Mouse (Mus musculus) small intestine, adult 2 months (tissue): ENCODE data around the gene Gm20388. TPM values are rescaled to one million over a fixed set of nuclear protein-coding genes. Genes with fewer than 3 reads are reported as not detected.

Experiments used
- H3K27ac ChIP-seq: fragments of 200-500 bp; 2 replicates; pipeline ENCODE4 v1.5.1; 2012; ENCODE audit warnings: low read depth, low read length, control low read depth, inconsistent platforms; ENCODE audit not compliant: insufficient read depth
- H3K27me3 ChIP-seq: fragments of 200-500 bp; 2 replicates; pipeline ENCODE4 v1.6.1; 2012; ENCODE audit warnings: mild to moderate bottlenecking, moderate library complexity, low read length, inconsistent platforms; ENCODE audit not compliant: control insufficient read depth, insufficient read depth
- H3K36me3 ChIP-seq: fragments of 200-500 bp; 2 replicates; pipeline ENCODE4 v1.6.1; 2012; ENCODE audit warnings: mild to moderate bottlenecking, low read length, control low read depth, inconsistent platforms; ENCODE audit not compliant: control insufficient read depth, insufficient read depth
- H3K4me1 ChIP-seq: fragments of 200-500 bp; 2 replicates; pipeline ENCODE4 v1.6.1; 2012; ENCODE audit warnings: low read length, inconsistent platforms, mixed read lengths; ENCODE audit not compliant: control insufficient read depth, insufficient read depth, insufficient read length
- H3K4me3 ChIP-seq: fragments of 200-500 bp; 2 replicates; pipeline ENCODE4 v1.5.1; 2012; ENCODE audit warnings: low read depth, mild to moderate bottlenecking, control low read depth, inconsistent platforms, low read length, moderate library complexity
- CTCF ChIP-seq: fragments of 200-500 bp; IDR thresholded peaks from 2 replicates; pipeline ENCODE4 v1.5.1; 2012; ENCODE audit warnings: low read depth, mild to moderate bottlenecking, control low read depth, inconsistent platforms, low read length, moderate library complexity, mixed read lengths; ENCODE audit not compliant: insufficient replicate concordance, insufficient read length; ENCODE audit errors: extremely low read depth
- POLR2A ChIP-seq: fragments of 200-500 bp; IDR thresholded peaks from 2 replicates; pipeline ENCODE4 v1.6.1; 2012; ENCODE audit warnings: low read depth, mild to moderate bottlenecking, control low read depth, inconsistent platforms, low read length, moderate library complexity
- WGBS: fragments of 180-500 bp; shearing (Covaris S2); methylation state at CpG from one replicate; pipeline ENCODE4 v1.1.7; 2018; 5-methylcytosine and 5-hydroxymethylcytosine counted together
- polyA plus RNA-seq: library from polyadenylated mRNA; depleted of rRNA; stranded (reverse); fragments of >200 nt; gene quantifications from 2 replicates; pipeline ENCODE4 v1.2.3, GENCODE M21; 2012

Gene Gm20388
- polyA plus RNA-seq, 1 experiment: 37.3 TPM

DNA sequence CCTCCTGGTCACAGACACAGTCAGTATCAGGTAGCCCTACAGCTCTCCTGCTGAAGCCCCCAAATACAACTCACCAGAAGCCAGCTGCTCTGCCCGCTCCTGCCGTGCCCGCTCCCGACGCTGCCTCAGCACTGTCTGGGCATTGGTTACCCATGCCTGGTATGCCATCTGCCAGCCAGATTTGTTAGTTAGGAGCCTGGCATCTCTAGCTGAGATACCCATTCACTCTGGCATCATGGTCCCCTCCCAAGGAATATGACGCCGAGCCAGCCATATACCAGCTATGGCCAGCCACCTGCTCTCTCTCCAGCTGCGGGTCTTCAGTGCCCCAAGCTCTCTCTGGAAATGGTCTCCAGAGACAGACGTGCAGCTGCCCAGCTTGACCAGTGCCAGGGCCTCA, 2577.7 kb downstream of the Gm20388 start:
- no peak overlapping the region for H3K4me3 ChIP-seq
- no peak for TF ChIP-seq POLR2A
- no peak for TF ChIP-seq CTCF
- no peaks in the 10 kb centered on the region for H3K27me3 ChIP-seq
- H3K4me1 ChIP-seq: no peaks in the 10 kb centered on the region
- 94% methylated on average over 9 of the region's 9 CpGs for WGBS
- H3K27ac ChIP-seq: no peak overlapping the region
- peaks cover 11% of the 10 kb centered on the region; the same call in 1 of the 2 replicates for H3K36me3 ChIP-seq

- no peaks in the 10 kb centered on the region for H3K27me3 ChIP-seq
- TF ChIP-seq CTCF: no peak
- TF ChIP-seq POLR2A: no peak
- WGBS: 86% methylated on average over 12 of the region's 12 CpGs
- no peak overlapping the region for H3K4me3 ChIP-seq
- H3K27ac ChIP-seq: no peak overlapping the region
- 0 out of 2 replicates have a peak, but pooled peaks cover 1% of the 10 kb centered on the region for H3K4me1 ChIP-seq
- H3K36me3 ChIP-seq: peaks cover 1% of the 10 kb centered on the region; the same call in 1 of the 2 replicates
Observed at GRCm38 (mm10) chr8:122497016-122497734, 2586.5 kb downstream of the Gm20388 start.

GRCm38 (mm10) chr8:122497912-122498311, 2587.3 kb downstream of the Gm20388 start:
- no peak for TF ChIP-seq CTCF
- no peak for TF ChIP-seq POLR2A
- H3K27me3 ChIP-seq: no peaks in the 10 kb centered on the region
- H3K27ac ChIP-seq: no peak overlapping the region
- WGBS: 74% methylated on average over 17 of the region's 17 CpGs
- H3K4me3 ChIP-seq: no peak overlapping the region
- H3K36me3 ChIP-seq: peaks cover 1% of the 10 kb centered on the region; the same call in 1 of the 2 replicates
- H3K4me1 ChIP-seq: 0 out of 2 replicates have a peak, but pooled peaks cover 1% of the 10 kb centered on the region

- Histone ChIP-seq H3K27ac (no peak overlapping the region), H3K36me3 (peaks cover 1% of the 10 kb centered on the region; the same call in 1 of the 2 replicates), H3K27me3 (no peaks in the 10 kb centered on the region), H3K4me1 (0 out of 2 replicates have a peak, but pooled peaks cover 1% of the 10 kb centered on the region), H3K4me3 (no peak overlapping the region)
- TF ChIP-seq POLR2A (no peak), CTCF (peak; percentile 89; the same call in 1 of the 2 replicates)
- 27% methylated on average over 10 of the region's 10 CpGs for WGBS
Observed at GRCm38 (mm10) chr8:122500856-122501255, 2590.2 kb downstream of the Gm20388 start.

DNA sequence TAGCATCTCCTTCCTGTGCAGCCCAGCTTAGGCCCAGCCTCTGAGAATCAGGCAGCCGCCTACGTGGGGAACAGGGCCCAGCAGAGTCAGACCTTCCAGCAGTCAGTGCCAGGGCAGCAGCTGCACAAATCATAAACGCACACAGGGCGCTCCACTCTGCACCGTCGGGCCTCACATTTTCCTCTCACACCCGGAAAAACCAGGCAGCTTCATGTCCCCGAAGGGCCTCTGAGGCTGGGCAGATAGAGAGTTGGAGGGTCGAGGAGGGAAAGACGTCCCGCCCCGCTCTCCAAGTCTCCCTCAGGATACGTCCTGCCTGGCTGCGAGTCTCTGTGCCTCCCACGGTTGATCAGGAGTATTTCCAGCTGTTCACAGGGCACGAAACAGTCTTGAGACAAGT, 2600.9 kb downstream of the Gm20388 start:
- Histone ChIP-seq H3K27ac (no peak overlapping the region), H3K4me1 (no peaks in the 10 kb centered on the region), H3K27me3 (no peaks in the 10 kb centered on the region), H3K4me3 (no peak overlapping the region), H3K36me3 (0 out of 2 replicates have a peak, but pooled peaks cover 1% of the 10 kb centered on the region)
- TF ChIP-seq POLR2A (no peak), CTCF (no peak)
- 59% methylated on average over 16 of the region's 16 CpGs for WGBS

DNA sequence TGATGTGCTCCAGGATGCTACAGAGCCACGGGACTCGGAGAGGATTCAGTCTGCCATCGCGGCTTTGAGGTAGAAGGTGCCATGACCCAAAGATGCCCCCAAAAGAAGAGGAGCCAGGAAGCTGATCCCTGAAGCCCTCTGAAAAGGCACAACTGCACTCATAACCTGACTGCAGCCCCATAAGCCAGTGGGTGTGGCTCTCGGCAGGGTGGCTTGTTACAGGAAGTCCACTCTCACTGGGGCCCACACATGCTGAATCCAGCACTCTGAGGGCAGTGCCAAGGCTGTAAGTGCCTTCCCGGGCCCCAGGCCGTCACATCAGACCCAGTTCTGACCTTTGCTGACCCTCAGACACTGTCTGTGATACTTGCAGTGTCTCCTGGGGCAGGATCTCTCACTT, 2601.8 kb downstream of the Gm20388 start:
- H3K4me3 ChIP-seq: no peak overlapping the region
- H3K36me3 ChIP-seq: 0 out of 2 replicates have a peak, but pooled peaks cover 1% of the 10 kb centered on the region
- no peaks in the 10 kb centered on the region for H3K27me3 ChIP-seq
- WGBS: 58% methylated on average over 7 of the region's 7 CpGs
- H3K4me1 ChIP-seq: no peaks in the 10 kb centered on the region
- H3K27ac ChIP-seq: no peak overlapping the region
- no peak for TF ChIP-seq CTCF
- no peak for TF ChIP-seq POLR2A

- Histone ChIP-seq H3K4me3 (no peak overlapping the region), H3K36me3 (0 out of 2 replicates have a peak, but pooled peaks cover 1% of the 10 kb centered on the region), H3K27me3 (no peaks in the 10 kb centered on the region), H3K27ac (no peak overlapping the region), H3K4me1 (no peaks in the 10 kb centered on the region)
- TF ChIP-seq POLR2A (no peak), CTCF (no peak)
- 92% methylated on average over 14 of the region's 14 CpGs for WGBS
Observed at GRCm38 (mm10) chr8:122515699-122516098, 2605.1 kb downstream of the Gm20388 start.
